Mouse (Mus musculus): ENCODE data around the gene Rraga. TPM values are rescaled to one million over a fixed set of nuclear protein-coding genes. Genes with fewer than 3 reads are reported as not detected.

Rraga gene
- polyA plus RNA-seq (2015; fragmentation: Nextera tagmentation; extraction: Ambion mirVana): 111 and 121 TPM in 2 replicates

GRCm38 (mm10) chr4:86575283-86575983 lies at the start of gene Rraga:
Gene Rraga, plus strand, starts transcription at chr4:86575668.

GRCm38 (mm10) chr4:86558228-86558627 lies 17.2 kb upstream of the Rraga start, which contains the start of gene Saxo1:
Gene Saxo1, minus strand, starts transcription at chr4:86558328.

GRCm38 (mm10) chr4:86611524-86612288 lies 36.2 kb downstream of the Rraga start, which contains the start of gene Haus6:
Gene Haus6, minus strand, starts transcription at chr4:86612055.

Other genes starting within 250 kb of the Rraga start
- not detected in 2 replicates for gene Saxo1, start 17.3 kb upstream of the Rraga start, polyA plus RNA-seq (2015; fragmentation: Nextera tagmentation; extraction: Ambion mirVana)
- gene Haus6, start 36.4 kb downstream of the Rraga start, polyA plus RNA-seq (2015; fragmentation: Nextera tagmentation; extraction: Ambion mirVana): 3.9 and 4.2 TPM in 2 replicates
- 33.5 and 34.7 TPM in 2 replicates for gene Plin2, start 94.4 kb downstream of the Rraga start, polyA plus RNA-seq (2015; fragmentation: Nextera tagmentation; extraction: Ambion mirVana)
- gene Dennd4c, start 172.9 kb downstream of the Rraga start, polyA plus RNA-seq (2015; fragmentation: Nextera tagmentation; extraction: Ambion mirVana): 2.4 and 3.1 TPM in 2 replicates